Mouse (Mus musculus) kidney, adult 2 months (tissue): ENCODE measurements around the gene Nup153. TPM values are rescaled to one million over a fixed set of nuclear protein-coding genes. Genes with fewer than 3 reads are reported as not detected.

Experiments used
- DNase-seq: peaks from one replicate; pipeline ENCODE4 v3.0.0; 2021
- H3K27ac ChIP-seq: fragments of 200-500 bp; 2 replicates; pipeline ENCODE4 v1.5.1; 2012; ENCODE audit warnings: low read depth, low read length, control low read depth, inconsistent platforms; ENCODE audit not compliant: insufficient read depth
- H3K27me3 ChIP-seq: fragments of 200-500 bp; replicated peaks from 2 replicates; pipeline ENCODE4 v1.6.1; 2012; ENCODE audit warnings: mild to moderate bottlenecking, moderate library complexity, low read length, inconsistent platforms; ENCODE audit not compliant: control insufficient read depth, insufficient read depth
- H3K36me3 ChIP-seq: fragments of 200-500 bp; 2 replicates; pipeline ENCODE4 v1.6.1; 2012; ENCODE audit warnings: mild to moderate bottlenecking, moderate library complexity, low read length, inconsistent platforms; ENCODE audit not compliant: control insufficient read depth, insufficient read depth
- H3K4me1 ChIP-seq: fragments of 200-500 bp; 2 replicates; pipeline ENCODE4 v1.6.1; 2011; ENCODE audit warnings: low read length; ENCODE audit not compliant: control insufficient read depth, insufficient read depth
- H3K4me3 ChIP-seq: fragments of 200-500 bp; 2 replicates; pipeline ENCODE4 v1.5.1; 2011; ENCODE audit warnings: mild to moderate bottlenecking, low read depth, low read length, control low read depth; ENCODE audit not compliant: insufficient read depth
- CTCF ChIP-seq: fragments of 200-500 bp; conservative IDR thresholded peaks from 2 replicates; pipeline ENCODE4 v1.5.1; 2011; ENCODE audit warnings: low read depth, mild to moderate bottlenecking, control low read depth, low read length, moderate library complexity, mixed read lengths; ENCODE audit not compliant: insufficient read depth, insufficient read length
- POLR2A ChIP-seq: fragments of 200-500 bp; IDR thresholded peaks from one replicate; pipeline ENCODE4 v1.6.1; 2011; ENCODE audit warnings: low read depth, low read length, control low read depth
- WGBS: fragments of 180-500 bp; shearing (Covaris S2); methylation state at CpG from one replicate; pipeline ENCODE4 v1.1.7; 2018; 5-methylcytosine and 5-hydroxymethylcytosine counted together
- polyA plus RNA-seq: library from polyadenylated mRNA; depleted of rRNA; stranded (reverse); fragments of >200 nt; gene quantifications from 2 replicates; pipeline ENCODE4 v1.2.3, GENCODE M21; 2012; rRNA removed

Gene Nup153
- 38.2 and 42.0 TPM in 2 replicates for polyA plus RNA-seq

DNA sequence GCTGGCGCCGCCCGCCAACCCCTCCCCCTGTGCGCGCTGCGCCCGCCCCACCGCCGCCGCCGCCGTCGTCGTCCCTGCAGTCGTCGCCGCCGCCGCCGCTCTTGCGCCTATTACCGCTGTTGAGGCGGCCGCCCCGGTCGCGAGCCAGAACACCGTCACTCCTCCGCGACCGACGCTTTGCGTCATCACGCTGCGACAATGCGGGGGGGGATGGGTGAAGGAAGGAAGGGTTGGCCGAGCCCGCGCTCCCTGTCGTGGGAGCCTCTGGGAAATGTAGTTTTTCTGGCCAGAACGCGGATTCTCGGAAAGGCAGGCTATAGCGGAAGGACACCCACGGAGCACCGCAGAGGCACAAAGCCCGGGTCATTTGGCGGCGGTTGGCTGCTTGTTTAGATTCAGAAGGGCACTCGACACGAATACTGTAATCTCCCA, at the start of gene Nup153:
Gene Nup153 (minus strand): TSS at position 104 of the 432 bp plus-strand sequence.
- H3K36me3 ChIP-seq: no peaks in the 10 kb centered on the region
- TF ChIP-seq CTCF (no peak), POLR2A (peak; percentile 54)
- no peaks in the 10 kb centered on the region for H3K27me3 ChIP-seq
- peak within 1 kb of the TSS; percentile 74 for H3K27ac ChIP-seq
- peak within 1 kb of the TSS; percentile 95 for H3K4me3 ChIP-seq
- H3K4me1 ChIP-seq: peaks cover 9% of the 10 kb centered on the region
- peak; percentile 100 for DNase-seq
- WGBS: under 1% methylated on average over 49 of the region's 51 CpGs

DNA sequence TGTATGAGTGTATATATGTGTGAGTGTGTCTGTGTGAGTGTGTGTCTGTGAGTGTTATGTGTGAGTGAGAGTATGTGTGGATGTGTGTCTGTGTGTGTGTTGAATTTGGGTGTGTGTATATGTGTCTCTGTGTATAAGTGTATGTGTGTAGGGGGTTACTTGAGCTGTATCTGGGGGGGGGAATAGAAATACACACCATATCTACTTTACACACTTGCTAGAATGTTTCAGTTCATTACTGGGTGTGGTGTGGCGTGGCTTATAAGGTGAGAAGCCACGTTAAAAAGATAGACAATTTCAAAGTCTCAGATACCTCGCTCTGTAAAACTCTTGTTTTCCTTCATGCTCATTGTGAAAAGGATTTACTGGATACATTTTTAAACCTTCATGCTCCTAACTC, 49.7 kb upstream of the Nup153 start:
- Histone ChIP-seq H3K36me3 (peaks cover 1% of the 10 kb centered on the region; the same call in 1 of the 2 replicates), H3K4me1 (peaks cover 19% of the 10 kb centered on the region; the same call in 1 of the 2 replicates), H3K27me3 (no peaks in the 10 kb centered on the region), H3K27ac (0 out of 2 replicates have a peak overlapping the region, but pooled peaks have one; percentile 81), H3K4me3 (no peak overlapping the region)
- no peak for DNase-seq
- 98% methylated on average over 3 of the region's 3 CpGs for WGBS
- TF ChIP-seq POLR2A: no peak
- no peak for TF ChIP-seq CTCF

DNA sequence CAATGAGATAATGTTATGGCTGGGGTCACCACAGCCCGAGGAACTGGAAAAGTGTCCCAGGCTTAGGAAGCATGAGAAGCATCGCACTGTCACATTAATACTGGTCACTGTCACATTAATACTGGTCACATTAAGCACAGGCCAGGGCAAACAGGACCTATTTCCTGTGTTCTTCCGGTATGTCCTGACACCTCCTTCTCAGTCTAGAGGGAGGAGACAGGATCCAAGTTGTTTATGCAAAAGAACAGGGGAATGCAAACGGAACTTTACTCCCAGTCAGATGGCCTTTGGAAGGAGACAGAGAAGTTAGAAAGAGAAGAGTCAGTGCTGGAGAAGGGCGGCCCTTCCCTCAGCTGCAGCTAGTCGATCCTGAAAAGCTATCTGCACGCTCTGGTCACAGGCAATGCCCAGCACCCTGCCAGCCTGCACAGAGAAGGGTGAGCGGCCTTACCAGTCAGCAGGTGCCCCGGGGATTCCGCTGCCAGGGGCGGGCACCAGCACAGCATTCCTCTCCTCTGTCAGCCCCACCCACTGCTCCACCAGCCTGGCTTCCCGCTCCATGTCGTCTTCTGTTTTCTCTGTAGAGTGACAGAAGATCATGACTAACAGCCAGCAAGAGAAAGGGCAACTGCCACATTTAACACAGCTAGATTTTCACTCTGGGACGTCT, 49.0 kb upstream of the Nup153 start:
- Histone ChIP-seq H3K4me3 (peak overlapping the region; percentile 39; the same call in 1 of the 2 replicates), H3K27me3 (no peaks in the 10 kb centered on the region), H3K27ac (peak overlapping the region; percentile 81), H3K4me1 (peaks cover 19% of the 10 kb centered on the region; the same call in 1 of the 2 replicates), H3K36me3 (peaks cover 2% of the 10 kb centered on the region; the same call in 1 of the 2 replicates)
- TF ChIP-seq POLR2A (no peak), CTCF (no peak)
- peak; percentile 64 for DNase-seq
- 13% methylated on average over 14 of the region's 14 CpGs for WGBS

DNA sequence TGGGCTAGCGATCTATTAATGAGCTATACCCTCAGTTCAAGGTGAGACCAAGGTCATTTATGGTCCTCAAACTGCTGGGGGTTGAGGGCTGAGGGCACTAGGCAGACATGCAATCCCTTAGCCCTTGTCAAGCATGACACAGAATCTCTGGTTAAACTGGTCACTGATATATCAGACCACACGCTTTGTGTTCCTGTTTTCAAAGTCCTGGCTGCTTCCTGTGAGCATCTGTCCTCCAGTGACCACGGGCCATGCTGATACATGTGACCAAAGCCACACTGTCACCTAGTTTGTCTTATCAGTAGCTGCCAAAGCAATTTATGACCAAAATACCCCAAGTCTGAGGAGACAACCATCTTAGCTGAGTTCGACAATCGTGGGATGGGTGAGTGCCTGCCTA, 47.3 kb upstream of the Nup153 start:
- Histone ChIP-seq H3K27ac (no peak overlapping the region), H3K36me3 (peaks cover 2% of the 10 kb centered on the region; the same call in 1 of the 2 replicates), H3K4me1 (peaks cover 10% of the 10 kb centered on the region; the same call in 1 of the 2 replicates), H3K27me3 (no peaks in the 10 kb centered on the region), H3K4me3 (no peak overlapping the region)
- no peak for TF ChIP-seq POLR2A
- no peak for TF ChIP-seq CTCF
- DNase-seq: no peak
- WGBS: 87% methylated on average over 5 of the region's 5 CpGs

DNA sequence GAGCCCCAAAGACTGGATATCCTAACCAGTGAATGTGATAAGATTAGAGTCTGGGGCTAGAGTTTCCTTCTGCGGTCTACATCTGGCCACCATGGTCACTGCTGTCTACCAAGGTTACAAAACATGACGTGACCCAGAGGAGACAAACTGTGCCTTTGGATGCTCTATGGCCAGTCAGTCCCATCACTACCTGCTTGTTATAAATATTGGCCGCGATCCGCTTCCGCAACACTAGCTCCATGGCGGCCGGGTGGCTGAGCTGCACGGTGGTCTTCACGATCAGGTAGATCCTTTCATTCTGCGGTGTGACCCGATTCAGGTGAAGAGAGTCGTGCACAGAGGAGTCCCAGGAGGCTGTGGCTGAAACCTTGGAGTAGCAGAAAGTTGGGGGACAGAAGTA, 44.8 kb upstream of the Nup153 start:
- H3K27ac ChIP-seq: no peak overlapping the region
- 98% methylated on average over 13 of the region's 13 CpGs for WGBS
- H3K4me3 ChIP-seq: no peak overlapping the region
- H3K27me3 ChIP-seq: no peaks in the 10 kb centered on the region
- TF ChIP-seq POLR2A (no peak), CTCF (no peak)
- DNase-seq: no peak
- H3K36me3 ChIP-seq: peaks cover 2% of the 10 kb centered on the region; the same call in 1 of the 2 replicates
- peaks cover 10% of the 10 kb centered on the region; the same call in 1 of the 2 replicates for H3K4me1 ChIP-seq

DNA sequence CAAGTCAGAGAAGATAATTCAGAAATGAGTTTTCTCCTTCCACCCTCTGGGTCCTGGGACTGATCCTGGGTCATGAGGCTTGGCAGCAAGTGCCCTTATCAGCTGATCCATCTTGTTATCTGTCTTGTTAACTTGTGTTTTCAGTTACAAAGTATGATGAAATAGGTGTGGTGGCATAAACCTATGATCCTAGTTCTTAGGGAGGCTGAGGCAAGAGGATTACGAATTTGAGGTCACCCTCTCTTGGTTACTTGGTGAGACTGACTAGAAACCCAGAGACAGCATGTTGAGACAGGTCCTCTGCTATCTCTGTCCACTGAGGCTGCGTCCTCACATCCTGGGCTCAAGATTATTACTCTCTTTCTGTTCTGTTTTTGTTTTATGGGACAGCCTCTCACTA, 37.6 kb upstream of the Nup153 start:
- no peak overlapping the region for H3K27ac ChIP-seq
- H3K4me1 ChIP-seq: no peaks in the 10 kb centered on the region
- no peaks in the 10 kb centered on the region for H3K27me3 ChIP-seq
- DNase-seq: no peak
- no peak overlapping the region for H3K4me3 ChIP-seq
- H3K36me3 ChIP-seq: no peaks in the 10 kb centered on the region; the same call in 1 of the 2 replicates
- 96% methylated on average over 2 of the region's 2 CpGs for WGBS
- no peak for TF ChIP-seq CTCF
- TF ChIP-seq POLR2A: no peak

DNA sequence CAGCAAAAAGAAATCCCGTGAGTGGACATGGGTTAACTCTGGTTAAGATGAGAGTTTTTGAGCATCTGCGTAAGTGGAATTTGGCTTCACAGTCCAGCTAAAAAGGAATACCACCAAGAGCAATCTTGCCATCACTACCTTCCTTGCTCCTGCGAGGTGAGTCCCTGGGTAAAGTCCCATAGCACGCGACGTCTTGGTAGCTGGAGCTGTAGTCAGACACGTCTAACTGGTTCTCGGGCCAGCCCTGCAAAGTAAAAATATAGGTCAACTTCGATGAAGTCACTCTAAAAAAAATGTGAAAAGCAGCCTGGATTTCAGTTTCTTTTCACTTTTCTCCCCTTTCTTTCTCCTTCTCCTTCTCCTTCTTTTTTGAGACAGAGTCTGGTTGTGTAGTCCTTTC, 35.5 kb upstream of the Nup153 start:
- Histone ChIP-seq H3K4me3 (no peak overlapping the region), H3K36me3 (no peaks in the 10 kb centered on the region; the same call in 1 of the 2 replicates), H3K27me3 (no peaks in the 10 kb centered on the region), H3K27ac (no peak overlapping the region), H3K4me1 (no peaks in the 10 kb centered on the region)
- WGBS: 85% methylated on average over 9 of the region's 9 CpGs
- TF ChIP-seq POLR2A (no peak), CTCF (no peak)
- DNase-seq: no peak
